Mouse (Mus musculus) left cerebral cortex, adult 6 months (tissue): ENCODE results near the gene Gm13275. TPM values are rescaled to one million over a fixed set of nuclear protein-coding genes. Genes with fewer than 3 reads are reported as not detected.

Source experiments
- polyA plus RNA-seq: library from polyadenylated mRNA; unstranded; fragments of <200 nt; fragmentation: Nextera tagmentation; gene quantifications from 2 replicates; pipeline ENCODE4 v1.2.3, GENCODE M21; 2021

Gm13275 gene
- polyA plus RNA-seq, 1 experiment from 2014 or later, result not detected

Other genes starting within 250 kb of the Gm13275 start
- gene Ifna15, start 236.2 kb upstream of the Gm13275 start, polyA plus RNA-seq, result not detected in 2 replicates
- gene Ifna14, start 222.7 kb upstream of the Gm13275 start, polyA plus RNA-seq, result not detected in 2 replicates
- gene Ifna9, start 202.1 kb upstream of the Gm13275 start, polyA plus RNA-seq, result not detected in 2 replicates
- gene Ifna12, start 191.1 kb upstream of the Gm13275 start, polyA plus RNA-seq, result not detected in 2 replicates
- not detected in 2 replicates for gene C87499, start 160.1 kb upstream of the Gm13275 start, polyA plus RNA-seq
- gene Ifna13, start 150.0 kb upstream of the Gm13275 start, polyA plus RNA-seq, result not detected in 2 replicates
- gene Ifna16, start 117.6 kb upstream of the Gm13275 start, polyA plus RNA-seq, result not detected in 2 replicates
- gene Ifna2, start 110.6 kb upstream of the Gm13275 start, polyA plus RNA-seq, result not detected in 2 replicates
- gene Ifnab, start 103.1 kb upstream of the Gm13275 start, polyA plus RNA-seq, result not detected in 2 replicates
- 1.0 and 1.5 TPM in 2 replicates for gene Gm26566, start 72.7 kb upstream of the Gm13275 start, polyA plus RNA-seq
- gene Klhl9, start 72.0 kb upstream of the Gm13275 start, polyA plus RNA-seq, result 57.9 and 73.6 TPM in 2 replicates
- not detected in 2 replicates for gene Gm13271, start 39.6 kb upstream of the Gm13275 start, polyA plus RNA-seq
- not detected in 2 replicates for gene Gm13283, start 34.4 kb upstream of the Gm13275 start, polyA plus RNA-seq
- gene Gm13290, start 20.7 kb upstream of the Gm13275 start, polyA plus RNA-seq, result not detected in 2 replicates
- not detected in 2 replicates for gene Gm13289, start 17.6 kb upstream of the Gm13275 start, polyA plus RNA-seq
- gene Gm13272, start 14.6 kb upstream of the Gm13275 start, polyA plus RNA-seq, result not detected in 2 replicates
- gene Ifnz, start 12.4 kb upstream of the Gm13275 start, polyA plus RNA-seq, result not detected in 2 replicates
- not detected in 2 replicates for gene Gm13276, start 8.8 kb upstream of the Gm13275 start, polyA plus RNA-seq
- not detected in 2 replicates for gene Gm13277, start 5.9 kb upstream of the Gm13275 start, polyA plus RNA-seq
- gene Gm13278, start 2.9 kb upstream of the Gm13275 start, polyA plus RNA-seq, result not detected in 2 replicates
- not detected in 2 replicates for gene Gm13279, start 2.9 kb downstream of the Gm13275 start, polyA plus RNA-seq
- not detected in 2 replicates for gene Gm13285, start 5.2 kb downstream of the Gm13275 start, polyA plus RNA-seq
- gene Gm13287, start 8.8 kb downstream of the Gm13275 start, polyA plus RNA-seq, result not detected in 2 replicates
- not detected in 2 replicates for gene Gm13288, start 11.0 kb downstream of the Gm13275 start, polyA plus RNA-seq
- not detected in 2 replicates for gene Ifna7, start 21.7 kb downstream of the Gm13275 start, polyA plus RNA-seq
- gene Ifna11, start 25.5 kb downstream of the Gm13275 start, polyA plus RNA-seq, result not detected in 2 replicates
- not detected in 2 replicates for gene Ifna6, start 32.9 kb downstream of the Gm13275 start, polyA plus RNA-seq
- not detected in 2 replicates for gene Ifna5, start 41.0 kb downstream of the Gm13275 start, polyA plus RNA-seq
- not detected in 2 replicates for gene Ifna4, start 47.4 kb downstream of the Gm13275 start, polyA plus RNA-seq
- gene Ifna1, start 55.6 kb downstream of the Gm13275 start, polyA plus RNA-seq, result not detected in 2 replicates
- not detected in 2 replicates for gene Ifne, start 85.7 kb downstream of the Gm13275 start, polyA plus RNA-seq